8 mouse cellular contexts compared by ENCODE assay signal in genomic region chr6:88759793-88760453, GRCm38 (mm10). TPM values are rescaled to one million over a fixed set of nuclear protein-coding genes. Genes with fewer than 3 reads are reported as not detected.
A peak's percentile ranks its signal among the peaks of the same experiment; 100 is the strongest.
DNase-seq lines count a peak whose midpoint lies in the region; ATAC-seq and TF ChIP-seq lines count a peak whose summit lies in the region.

No protein-coding gene starts in this region.

- H3K9ac ChIP-seq in forebrain, embryonic 15.5 days (replicated peaks) = peak overlapping the region; percentile 6; the same call in 1 of the 2 replicates
- no peak overlapping the region for H3K9ac ChIP-seq in heart, postnatal 0 days (replicated peaks; ENCODE audit: low read depth, low read length)

- no peak for TF ChIP-seq CTCF in heart, postnatal 0 days (IDR thresholded peaks at IDR 0.05; ENCODE audit: low read depth)
- no peak for TF ChIP-seq CTCF in lung, adult 2 months (IDR thresholded peaks at IDR 0.05; ENCODE audit: insufficient read depth, low read length)

- H3K36me3 ChIP-seq in forebrain, embryonic 15.5 days = no peaks in the 10 kb centered on the region
- H3K36me3 ChIP-seq in heart, postnatal 0 days (replicated peaks; ENCODE audit: control insufficient read depth, insufficient read depth, low read length) = 0 out of 2 replicates have a peak, but pooled peaks cover 4% of the 10 kb centered on the region

- DNase-seq in retina, adult 2 months (ENCODE audit: low read depth, low spot score) = peak; percentile 39
- no peak for DNase-seq in retina, embryonic 14.5 days (ENCODE audit: low spot score)
- DNase-seq in heart, postnatal 0 days (ENCODE audit: low spot score) = peak; percentile 85
- DNase-seq in layer of hippocampus, adult 18-20 months (ENCODE audit: low spot score in 2 of 2) = peak; percentile 85 to 91
- peak; percentile 48 for DNase-seq in lung, adult 2 months
- DNase-seq in right cerebral cortex, adult 2 months (ENCODE audit: low spot score in 2 of 2) = peak; percentile 73 to 84
- no peak for DNase-seq in thymus, postnatal 10 days (ENCODE audit: low spot score in 2 of 2)

- peaks cover 29% of the 10 kb centered on the region for H3K4me1 ChIP-seq in forebrain, embryonic 15.5 days
- peaks cover 70% of the 10 kb centered on the region for H3K4me1 ChIP-seq in heart, postnatal 0 days (ENCODE audit: control insufficient read depth, insufficient read depth)
- H3K4me1 ChIP-seq in lung, adult 2 months (ENCODE audit: control insufficient read depth, insufficient read depth, low read length) = peaks cover 23% of the 10 kb centered on the region

- no peaks in the 10 kb centered on the region for H3K27me3 ChIP-seq in forebrain, embryonic 15.5 days
- H3K27me3 ChIP-seq in heart, postnatal 0 days (ENCODE audit: control insufficient read depth, insufficient read depth, low read length) = no peaks in the 10 kb centered on the region

- WGBS in forebrain, embryonic 15.5 days = 38% methylated on average over 17 of the region's 17 CpGs
- WGBS in heart, postnatal 0 days = 23% methylated on average over 17 of the region's 17 CpGs
- 37% methylated on average over 17 of the region's 17 CpGs for WGBS in lung, adult 2 months

- H3K4me3 ChIP-seq in forebrain, embryonic 15.5 days = no peak overlapping the region
- no peak overlapping the region for H3K4me3 ChIP-seq in heart, postnatal 0 days (ENCODE audit: low read depth, low read length)
- no peak overlapping the region for H3K4me3 ChIP-seq in lung, adult 2 months (replicated peaks; ENCODE audit: extremely low read depth, low read depth, low read length)

- ATAC-seq in forebrain, embryonic 15.5 days (replicated peaks) = peak; percentile 74
- peak; percentile 51 for ATAC-seq in heart, postnatal 0 days (ENCODE audit: insufficient read depth, low read depth)

- H3K9me3 ChIP-seq in forebrain, embryonic 15.5 days = no peaks in the 10 kb centered on the region
- no peaks in the 10 kb centered on the region for H3K9me3 ChIP-seq in heart, postnatal 0 days (replicated peaks; ENCODE audit: control insufficient read depth, low read length)

- peak overlapping the region; percentile 89 for H3K27ac ChIP-seq in forebrain, embryonic 15.5 days (replicated peaks)
- peak overlapping the region; percentile 65 for H3K27ac ChIP-seq in heart, postnatal 0 days (ENCODE audit: low read depth)

- TF ChIP-seq POLR2A in lung, adult 2 months (IDR thresholded peaks at IDR 0.05; ENCODE audit: borderline replicate concordance, extremely low read depth, low read depth, low read length) = peak; percentile 10; the same call in 1 of the 2 replicates

- H3K4me2 ChIP-seq in forebrain, embryonic 15.5 days (replicated peaks) = peak overlapping the region; percentile 12; the same call in 1 of the 2 replicates
- peak overlapping the region; percentile 22 for H3K4me2 ChIP-seq in heart, postnatal 0 days (ENCODE audit: low read depth, low read length)

- no peak for TF ChIP-seq EP300 in heart, postnatal 0 days (IDR thresholded peaks at IDR 0.05; ENCODE audit: low read depth)

RNA-seq across cellular contexts. Expression of gene Mgll, which starts 35.7 kb away (rescaled TPM):
- 24.9 and 25.0 TPM in 2 replicates for polyA plus RNA-seq in forebrain, embryonic 15.5 days (2015; fragmentation: Nextera tagmentation; extraction: Ambion mirVana)
- 147 and 162 TPM in 2 replicates for total RNA-seq in heart, postnatal 0 days (2014; rRNA removed; ENCODE audit: low replicate concordance)
- polyA plus RNA-seq in heart, postnatal 0 days (2015; fragmentation: Nextera tagmentation; extraction: Ambion mirVana) = 122 and 134 TPM in 2 replicates
- total RNA-seq in layer of hippocampus, adult 18-20 months (2021) = 100 to 1,000 TPM; 170 to 184 TPM
- polyA plus RNA-seq in lung, adult 2 months (2012; rRNA removed) = 110 and 128 TPM in 2 replicates

Comparison
In these comparisons a context has a peak if more than half of its experiments do, and no peak if none do; other contexts are left out.
1. DNase-seq: peak in retina, adult 2 months (single experiment), heart, postnatal 0 days (single experiment), layer of hippocampus, adult 18-20 months (2 of 2), lung, adult 2 months (single experiment) and right cerebral cortex, adult 2 months (2 of 2); none in retina, embryonic 14.5 days (single experiment) and thymus, postnatal 10 days (0 of 2).